Mouse (Mus musculus) WW6 (cell line): ENCODE data around the gene Mpi.

Experiments used
- DNase-seq: peaks from one replicate; pipeline ENCODE4 v3.0.0-alpha.2; 2013; ENCODE audit warnings: low read depth, low spot score

Mpi gene

GRCm38 (mm10) chr9:57523754-57524153, 28.8 kb downstream of the Mpi start:
- DNase-seq = no peak

DNA sequence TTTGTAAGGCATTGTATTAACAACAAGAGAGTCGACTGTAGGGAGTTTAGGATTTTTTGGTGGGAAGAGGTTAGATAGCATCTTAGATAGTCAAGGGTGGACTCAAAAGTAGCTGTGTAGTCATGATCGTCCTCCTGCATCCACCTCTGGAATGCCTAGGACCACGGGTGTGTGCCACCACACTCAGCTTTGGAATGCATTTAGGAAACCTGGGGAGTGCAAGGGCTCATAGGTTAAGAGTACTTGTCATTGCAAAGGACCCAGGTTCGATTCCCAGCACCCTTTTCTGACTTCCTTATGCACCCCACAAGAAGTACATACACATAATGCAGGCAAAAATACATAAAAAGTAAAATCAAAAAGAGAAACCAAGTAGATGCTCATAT, 29.7 kb downstream of the Mpi start:
- DNase-seq = no peak

DNA sequence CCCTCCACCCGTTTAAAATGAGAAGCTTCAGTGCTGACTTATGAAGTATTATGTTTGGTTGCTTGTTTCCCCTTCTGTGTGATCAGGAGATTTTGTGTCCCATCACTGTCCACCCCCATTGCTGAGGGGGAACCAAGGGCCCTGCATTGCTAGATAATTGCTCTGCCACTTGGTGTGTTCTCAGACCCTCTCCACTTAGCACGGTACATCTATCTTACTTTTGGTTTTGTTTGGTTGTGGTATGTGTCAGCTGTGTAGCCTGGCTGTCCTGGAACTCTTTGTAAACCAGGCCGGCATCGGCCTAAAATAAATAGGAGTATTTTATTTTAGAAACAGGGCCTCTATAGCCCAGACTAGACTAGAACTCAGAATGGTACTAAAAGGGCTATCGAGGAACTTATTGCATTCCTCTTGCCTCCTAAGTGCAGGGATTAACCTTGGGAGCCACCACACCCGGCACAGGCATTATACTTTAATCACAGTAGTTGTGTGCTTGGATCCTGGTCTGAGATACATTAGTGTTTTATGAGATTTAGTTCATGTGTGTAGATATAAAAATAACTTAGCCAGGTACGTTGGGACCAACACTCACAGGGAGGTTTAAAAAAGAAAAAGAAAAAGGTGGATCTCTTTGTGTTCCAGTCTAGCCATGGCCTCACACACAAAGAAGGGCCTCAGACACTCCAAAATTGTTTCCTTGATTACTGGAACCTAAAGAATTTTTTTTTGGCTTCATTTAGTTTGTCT, 30.3 kb downstream of the Mpi start:
- DNase-seq = no peak

GRCm38 (mm10) chr9:57521056-57521911, 31.3 kb downstream of the Mpi start, which contains the start of gene Cox5a:
TSS of gene Cox5a (plus strand) at chr9:57521274.
- peak; percentile 83 for DNase-seq

DNA sequence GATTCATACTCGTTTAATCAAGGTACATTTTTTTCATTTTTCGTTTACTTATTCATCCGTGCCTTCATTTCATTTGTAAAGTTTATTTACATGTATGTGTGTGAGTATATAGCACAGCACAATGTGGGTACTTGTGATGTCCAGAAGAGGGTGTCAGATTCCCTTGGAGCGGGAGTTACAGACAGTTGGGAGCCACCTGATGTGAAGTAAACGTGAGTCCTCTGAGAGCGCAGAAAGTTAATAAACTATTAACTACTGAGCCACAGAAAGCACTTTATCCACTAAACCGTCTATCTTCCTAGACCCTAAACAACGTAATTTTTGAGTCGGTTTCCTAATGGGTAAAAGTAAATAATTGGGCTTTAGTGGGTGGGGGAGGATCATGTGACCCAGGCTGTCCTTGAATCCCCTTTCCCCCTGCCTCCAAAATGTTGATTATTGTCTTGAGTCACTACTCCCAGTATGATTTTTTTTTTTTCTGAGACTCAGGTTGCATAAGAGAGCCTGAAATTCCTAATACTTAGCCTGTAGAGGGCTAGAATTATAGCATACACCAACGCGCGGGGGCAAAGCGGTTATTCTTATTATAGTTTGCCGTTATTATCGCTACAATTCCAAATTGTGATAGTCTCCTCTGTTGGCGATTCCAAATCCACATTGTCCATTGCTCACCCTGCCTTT, 32.0 kb downstream of the Mpi start:
- no peak for DNase-seq

GRCm38 (mm10) chr9:57517113-57517512, 35.5 kb downstream of the Mpi start:
- no peak for DNase-seq

DNA sequence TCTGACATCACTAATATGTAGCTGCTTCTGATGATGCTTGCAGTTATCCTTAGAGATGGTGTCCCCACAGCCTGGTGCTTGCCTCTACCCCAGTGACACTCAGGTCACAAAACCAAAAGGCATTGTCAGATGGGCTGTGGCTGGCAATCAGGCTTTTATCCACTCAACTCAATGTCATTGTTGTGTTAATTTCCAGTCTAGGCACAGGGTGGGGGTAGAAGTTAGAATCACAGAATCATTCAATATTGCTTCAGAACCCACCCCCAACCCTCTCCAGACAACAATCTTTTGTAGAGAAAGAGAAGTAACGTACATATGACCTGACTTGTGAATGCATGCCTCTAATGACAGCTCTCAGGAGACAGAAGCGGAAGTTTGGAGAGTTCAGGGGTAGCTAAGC, 42.0 kb downstream of the Mpi start:
- no peak for DNase-seq

GRCm38 (mm10) chr9:57505700-57506099, 46.9 kb downstream of the Mpi start:
- no peak for DNase-seq

GRCm38 (mm10) chr9:57504891-57505290, 47.7 kb downstream of the Mpi start:
- DNase-seq = no peak

- DNase-seq = no peak
Measured at GRCm38 (mm10) chr9:57504381-57504700, 48.2 kb downstream of the Mpi start.

DNA sequence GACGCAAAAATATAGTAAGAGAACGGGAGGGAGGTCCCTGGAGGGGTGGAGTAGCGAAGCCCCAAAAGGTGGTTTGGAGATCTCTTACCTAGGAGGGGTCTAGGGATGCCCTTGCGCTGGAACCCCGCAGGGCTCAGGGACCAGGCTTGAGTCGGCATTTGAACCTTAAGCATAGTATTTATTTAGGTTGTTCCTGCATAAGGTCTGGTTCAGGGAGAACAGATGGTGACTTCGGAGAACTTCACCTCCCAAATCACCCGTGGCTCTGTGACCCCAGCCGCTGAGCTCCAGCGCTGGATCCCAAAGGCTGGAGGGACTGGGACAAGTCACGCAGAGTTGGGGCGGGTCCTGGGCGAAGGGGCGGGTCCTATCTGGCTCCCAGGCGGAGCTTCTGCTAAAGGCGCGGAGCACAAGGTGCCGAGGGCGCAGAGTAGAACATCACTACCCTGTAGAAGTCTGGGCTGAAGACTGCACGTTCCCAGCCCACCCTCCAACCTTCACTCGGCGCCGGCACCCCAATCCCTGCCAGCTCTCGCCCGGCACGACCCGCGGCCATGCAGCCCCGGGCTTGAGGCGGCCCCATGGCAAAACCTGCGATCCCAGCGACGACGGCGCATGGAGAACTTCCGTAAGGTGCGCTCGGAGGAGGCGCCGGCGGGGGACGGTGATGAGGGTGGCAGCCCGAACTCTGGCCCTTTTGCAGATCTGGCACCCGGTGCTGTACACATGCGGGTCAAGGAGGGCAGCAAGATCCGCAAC, 48.8 kb downstream of the Mpi start, which contains the start of gene Rpp25:
Rpp25 (plus strand) TSS at position 405 of the 759 bp plus-strand sequence.
- no peak for DNase-seq

- no peak for DNase-seq
Measured at GRCm38 (mm10) chr9:57502911-57503621, 49.5 kb downstream of the Mpi start.

DNA sequence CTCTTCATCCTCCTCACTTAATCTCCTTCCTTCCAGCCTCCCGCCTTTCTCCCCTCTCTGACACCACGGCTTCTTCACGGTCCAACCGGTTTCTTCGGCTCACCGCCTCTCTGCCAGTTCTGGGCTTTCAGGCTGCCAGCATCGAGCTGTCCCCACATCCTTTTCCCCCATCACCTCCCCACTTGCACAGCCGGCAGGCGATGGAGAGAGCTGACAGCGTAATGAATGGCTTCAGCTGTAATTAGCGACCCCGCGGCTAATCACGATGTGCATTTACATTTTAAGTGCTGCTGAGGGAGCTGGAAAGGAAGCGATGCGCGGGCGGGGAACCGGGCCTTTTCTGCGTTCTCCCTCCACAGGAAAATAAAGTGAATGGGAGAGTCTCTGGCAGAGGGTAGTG, 50.7 kb downstream of the Mpi start:
- DNase-seq = no peak

DNA sequence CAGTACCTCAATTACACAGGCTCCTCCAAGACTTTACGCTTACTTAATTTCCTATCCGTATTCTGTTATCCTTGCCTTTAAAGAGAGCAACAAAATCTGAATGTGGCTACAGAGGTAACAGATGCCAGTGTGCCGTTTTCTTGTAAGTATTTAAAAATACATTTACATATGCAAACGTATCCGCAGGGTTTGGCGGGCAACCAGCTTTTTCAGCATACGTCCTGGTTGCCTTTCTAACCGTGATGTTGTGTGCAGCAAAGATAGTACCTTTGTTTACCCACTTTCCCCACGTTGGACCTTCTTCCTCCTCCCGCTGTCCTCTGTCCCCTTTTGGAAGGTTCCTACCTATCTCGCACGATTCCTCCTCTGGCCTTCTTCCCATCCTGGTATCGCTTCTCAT, 51.1 kb downstream of the Mpi start:
- DNase-seq = no peak

- DNase-seq = no peak
Measured at GRCm38 (mm10) chr9:57498536-57498935, 54.0 kb downstream of the Mpi start.

GRCm38 (mm10) chr9:57497236-57497635, 55.3 kb downstream of the Mpi start:
- no peak for DNase-seq

GRCm38 (mm10) chr9:57494970-57495369, 57.6 kb downstream of the Mpi start:
- no peak for DNase-seq
